Mouse (Mus musculus) neural tube, embryonic 11.5 days (tissue): ENCODE data around the gene Tmx1. TPM values are rescaled to one million over a fixed set of nuclear protein-coding genes. Genes with fewer than 3 reads are reported as not detected.
A peak's percentile ranks its signal among the peaks of the same experiment; 100 is the strongest.

ENCODE experiments used
- ATAC-seq: fragments of 200-750 bp; cut with Nextera tagmentation; 2 replicates; pipeline ENCODE4 v1.8.0; 2017; ENCODE audit warnings: moderate number of reproducible peaks, mild to moderate bottlenecking, moderate TSS enrichment, moderate library complexity; ENCODE audit not compliant: insufficient read depth, low FRiP score, low TSS enrichment
- DNase-seq: peaks from one replicate; pipeline ENCODE4 v3.0.0-alpha.2; 2015; ENCODE audit warnings: low spot score
- H3K27ac ChIP-seq: fragments of 300-500 bp; sonication (generic); 2 replicates; pipeline ENCODE4 v1.5.1; 2014; ENCODE audit warnings: low read depth, mild to moderate bottlenecking, low read length
- H3K27me3 ChIP-seq: fragments of 300-500 bp; sonication (generic); 2 replicates; pipeline ENCODE4 v1.6.1; 2014; ENCODE audit warnings: mild to moderate bottlenecking, low read length, mixed read lengths; ENCODE audit not compliant: control insufficient read depth, insufficient read depth
- H3K36me3 ChIP-seq: fragments of 300-500 bp; sonication (generic); 2 replicates; pipeline ENCODE4 v1.6.1; 2014; ENCODE audit warnings: mild to moderate bottlenecking, low read length, moderate library complexity, mixed read lengths; ENCODE audit not compliant: control insufficient read depth, insufficient read depth
- H3K4me1 ChIP-seq: fragments of 300-500 bp; sonication (generic); 2 replicates; pipeline ENCODE4 v1.6.1; 2014; ENCODE audit warnings: low read length, mixed read lengths; ENCODE audit not compliant: control insufficient read depth, insufficient read depth
- H3K4me2 ChIP-seq: fragments of 300-500 bp; sonication (generic); 2 replicates; pipeline ENCODE4 v1.6.1; 2014; ENCODE audit warnings: low read depth, mild to moderate bottlenecking, moderate library complexity
- H3K4me3 ChIP-seq: fragments of 300-500 bp; sonication (generic); 2 replicates; pipeline ENCODE4 v1.5.1; 2014; ENCODE audit warnings: low read depth, low read length
- H3K9ac ChIP-seq: fragments of 300-500 bp; sonication (generic); 2 replicates; pipeline ENCODE4 v1.6.1; 2014; ENCODE audit warnings: mild to moderate bottlenecking, low read length
- H3K9me3 ChIP-seq: fragments of 300-500 bp; sonication (generic); 2 replicates; pipeline ENCODE4 v1.6.1; 2016; ENCODE audit warnings: low read length; ENCODE audit not compliant: control insufficient read depth
- WGBS: fragments of 180-500 bp; shearing (Covaris S2); extraction: QIAGEN DNeasy Blood & Tissue Kit; methylation state at CpG from one replicate; pipeline ENCODE4 v1.1.7; 2014; 5-methylcytosine and 5-hydroxymethylcytosine counted together
- polyA plus RNA-seq: library from polyadenylated mRNA; unstranded; fragments of >200 nt; fragmentation: Nextera tagmentation; extraction: Ambion mirVana; gene quantifications from 2 replicates; pipeline ENCODE4 v1.2.1, GENCODE M21; 2014

Gene Tmx1
- polyA plus RNA-seq, 1 experiment from 2014 or later = 127 TPM

- WGBS = 86% methylated on average over 4 of the region's 4 CpGs
These were observed 23.3 kb upstream of the Tmx1 start for GRCm38 (mm10) chr12:70429637-70430036.

GRCm38 (mm10) chr12:70430307-70430950 is 22.5 kb upstream of the Tmx1 start:
- WGBS = 40% methylated on average over 8 of the region's 8 CpGs
- H3K36me3 ChIP-seq = no peaks in the 10 kb centered on the region
- no peak overlapping the region for H3K9ac ChIP-seq
- ATAC-seq = no peak; the same call in 1 of the 2 replicates
- H3K4me2 ChIP-seq = no peak overlapping the region
- no peak overlapping the region for H3K4me3 ChIP-seq
- H3K27ac ChIP-seq = no peak overlapping the region
- H3K9me3 ChIP-seq = no peaks in the 10 kb centered on the region
- H3K27me3 ChIP-seq = no peaks in the 10 kb centered on the region
- 0 out of 2 replicates have a peak, but pooled peaks cover 2% of the 10 kb centered on the region for H3K4me1 ChIP-seq
- peak; percentile 50 for DNase-seq

More at GRCm38 (mm10) chr12:70429637-70430036, 23.3 kb upstream of the Tmx1 start:
- H3K4me1 ChIP-seq = 0 out of 2 replicates have a peak, but pooled peaks cover 2% of the 10 kb centered on the region
- no peaks in the 10 kb centered on the region for H3K9me3 ChIP-seq
- no peak overlapping the region for H3K9ac ChIP-seq
- no peak overlapping the region for H3K27ac ChIP-seq
- no peak for DNase-seq
- no peaks in the 10 kb centered on the region for H3K27me3 ChIP-seq
- ATAC-seq = no peak
- no peak overlapping the region for H3K4me3 ChIP-seq
- no peak overlapping the region for H3K4me2 ChIP-seq
- no peaks in the 10 kb centered on the region for H3K36me3 ChIP-seq

GRCm38 (mm10) chr12:70431428-70431827 is 21.5 kb upstream of the Tmx1 start:
- no peaks in the 10 kb centered on the region for H3K27me3 ChIP-seq
- ATAC-seq (no peak), DNase-seq (no peak)
- H3K4me2 ChIP-seq = no peak overlapping the region
- H3K4me1 ChIP-seq = 0 out of 2 replicates have a peak, but pooled peaks cover 2% of the 10 kb centered on the region
- no peak overlapping the region for H3K9ac ChIP-seq
- WGBS = 77% methylated on average over 5 of the region's 5 CpGs
- H3K9me3 ChIP-seq = no peaks in the 10 kb centered on the region
- H3K4me3 ChIP-seq = no peak overlapping the region
- no peaks in the 10 kb centered on the region for H3K36me3 ChIP-seq
- no peak overlapping the region for H3K27ac ChIP-seq

GRCm38 (mm10) chr12:70449961-70450360 is 2.9 kb upstream of the Tmx1 start:
- Histone ChIP-seq H3K27me3 (no peaks in the 10 kb centered on the region), H3K4me2 (no peak overlapping the region), H3K4me1 (peaks cover 9% of the 10 kb centered on the region), H3K27ac (no peak overlapping the region), H3K9ac (no peak overlapping the region), H3K36me3 (no peaks in the 10 kb centered on the region), H3K4me3 (no peak overlapping the region), H3K9me3 (no peaks in the 10 kb centered on the region)
- DNase-seq (no peak), ATAC-seq (no peak)

- no peak overlapping the region for H3K4me2 ChIP-seq
- no peak for ATAC-seq
These were observed 1.4 kb upstream of the Tmx1 start for GRCm38 (mm10) chr12:70451533-70451932.

GRCm38 (mm10) chr12:70452143-70452542 is 752 bp upstream of the Tmx1 start:
- Histone ChIP-seq H3K27ac (no peak overlapping the region), H3K4me2 (no peak overlapping the region)
- ATAC-seq = no peak

More at GRCm38 (mm10) chr12:70451533-70451932, 1.4 kb upstream of the Tmx1 start:
- no peaks in the 10 kb centered on the region for H3K9me3 ChIP-seq
- 93% methylated on average over 3 of the region's 3 CpGs for WGBS
- DNase-seq = no peak
- H3K36me3 ChIP-seq = no peaks in the 10 kb centered on the region
- no peak overlapping the region for H3K9ac ChIP-seq
- no peak overlapping the region for H3K4me3 ChIP-seq
- no peak overlapping the region for H3K27ac ChIP-seq
- no peaks in the 10 kb centered on the region for H3K27me3 ChIP-seq
- H3K4me1 ChIP-seq = peaks cover 9% of the 10 kb centered on the region

GRCm38 (mm10) chr12:70455226-70455625 is 2.3 kb downstream of the Tmx1 start:
- Histone ChIP-seq H3K4me1 (peaks cover 9% of the 10 kb centered on the region), H3K36me3 (peaks cover 13% of the 10 kb centered on the region), H3K4me3 (no peak overlapping the region), H3K9ac (no peak overlapping the region), H3K27me3 (no peaks in the 10 kb centered on the region), H3K4me2 (no peak overlapping the region), H3K9me3 (no peaks in the 10 kb centered on the region), H3K27ac (no peak overlapping the region)
- DNase-seq = no peak
- ATAC-seq = no peak
- 95% methylated on average over 8 of the region's 8 CpGs for WGBS

More at GRCm38 (mm10) chr12:70452143-70452542, 752 bp upstream of the Tmx1 start:
- H3K4me3 ChIP-seq = no peak overlapping the region
- H3K9me3 ChIP-seq = no peaks in the 10 kb centered on the region
- no peak for DNase-seq
- no peaks in the 10 kb centered on the region for H3K27me3 ChIP-seq
- H3K4me1 ChIP-seq = peaks cover 9% of the 10 kb centered on the region
- H3K9ac ChIP-seq = no peak overlapping the region; the same call in 1 of the 2 replicates
- H3K36me3 ChIP-seq = 0 out of 2 replicates have a peak, but pooled peaks cover 3% of the 10 kb centered on the region
- 83% methylated on average over 2 of the region's 2 CpGs for WGBS

GRCm38 (mm10) chr12:70459546-70459945 is 6.7 kb downstream of the Tmx1 start:
- no peaks in the 10 kb centered on the region for H3K27me3 ChIP-seq
- peaks cover 23% of the 10 kb centered on the region for H3K36me3 ChIP-seq
- WGBS = 94% methylated on average over 1 of the region's 1 CpGs
- H3K4me1 ChIP-seq = no peaks in the 10 kb centered on the region
- no peak for ATAC-seq
- no peak overlapping the region for H3K4me2 ChIP-seq
- H3K9ac ChIP-seq = no peak overlapping the region
- no peaks in the 10 kb centered on the region for H3K9me3 ChIP-seq
- H3K4me3 ChIP-seq = no peak overlapping the region
- DNase-seq = no peak
- no peak overlapping the region for H3K27ac ChIP-seq

GRCm38 (mm10) chr12:70464016-70464415 is 11.1 kb downstream of the Tmx1 start:
- H3K9me3 ChIP-seq = no peaks in the 10 kb centered on the region
- H3K4me3 ChIP-seq = no peak overlapping the region
- DNase-seq (no peak), ATAC-seq (no peak)
- H3K27ac ChIP-seq = no peak overlapping the region
- H3K4me2 ChIP-seq = no peak overlapping the region
- H3K9ac ChIP-seq = no peak overlapping the region
- H3K36me3 ChIP-seq = peaks cover 20% of the 10 kb centered on the region
- 90% methylated on average over 4 of the region's 4 CpGs for WGBS
- H3K4me1 ChIP-seq = no peaks in the 10 kb centered on the region
- H3K27me3 ChIP-seq = no peaks in the 10 kb centered on the region
